Comparison of ENCODE assay signal across 19 mouse cellular contexts in genomic region chr5:139061680-139062079, GRCm38 (mm10).
A peak's percentile ranks its signal among the peaks of the same experiment; 100 is the strongest.
DNase-seq lines count a peak whose midpoint lies in the region; ATAC-seq and TF ChIP-seq lines count a peak whose summit lies in the region.
"Had no signal": no experiment of that assay in that cellular context is flagged by ENCODE, and none has a peak within 500 bp of the region (broad histone marks: within the 10 kb centered on the region; RNA-seq: fewer than 3 reads in every experiment).

No protein-coding gene starts in this region.

- no peaks in the 10 kb centered on the region for H3K9me3 ChIP-seq in midbrain, postnatal 0 days (ENCODE audit: low read length)
- no peaks in the 10 kb centered on the region for H3K9me3 ChIP-seq in midbrain, embryonic 13.5 days
- H3K9me3 ChIP-seq in liver, embryonic 12.5 days (replicated peaks), result no peaks in the 10 kb centered on the region
- H3K9me3 ChIP-seq: embryonic facial prominence, embryonic 13.5 days; heart, embryonic 13.5 days; hindbrain, embryonic 13.5 days had no signal

- peaks cover 9% of the 10 kb centered on the region; the same call in 1 of the 2 replicates for H3K36me3 ChIP-seq in midbrain, postnatal 0 days (ENCODE audit: insufficient read depth, low read length)
- no peaks in the 10 kb centered on the region; the same call in 1 of the 2 replicates for H3K36me3 ChIP-seq in midbrain, embryonic 13.5 days
- H3K36me3 ChIP-seq in liver, embryonic 12.5 days, result no peaks in the 10 kb centered on the region
- H3K36me3 ChIP-seq: embryonic facial prominence, embryonic 13.5 days; heart, embryonic 13.5 days had no signal

- no peaks in the 10 kb centered on the region for H3K4me1 ChIP-seq in midbrain, postnatal 0 days (ENCODE audit: insufficient read depth, low read length)
- H3K4me1 ChIP-seq in midbrain, embryonic 13.5 days (replicated peaks), result 0 out of 2 replicates have a peak, but pooled peaks cover 5% of the 10 kb centered on the region
- H3K4me1 ChIP-seq in liver, embryonic 12.5 days, result no peaks in the 10 kb centered on the region

- no peak overlapping the region for H3K9ac ChIP-seq in midbrain, postnatal 0 days (replicated peaks; ENCODE audit: low read length, poor library complexity, severe bottlenecking)
- no peak overlapping the region for H3K9ac ChIP-seq in midbrain, embryonic 13.5 days (replicated peaks)
- no peak overlapping the region for H3K9ac ChIP-seq in liver, embryonic 12.5 days
- H3K9ac ChIP-seq: embryonic facial prominence, embryonic 13.5 days; heart, embryonic 13.5 days; hindbrain, embryonic 13.5 days had no signal

- no peak overlapping the region for H3K4me2 ChIP-seq in midbrain, postnatal 0 days (ENCODE audit: low read depth, low read length, poor library complexity, severe bottlenecking)
- no peak overlapping the region for H3K4me2 ChIP-seq in midbrain, embryonic 13.5 days (replicated peaks)
- H3K4me2 ChIP-seq in liver, embryonic 12.5 days, result no peak overlapping the region
- H3K4me2 ChIP-seq: embryonic facial prominence, embryonic 13.5 days; heart, embryonic 13.5 days; hindbrain, embryonic 13.5 days had no signal

- H3K27ac ChIP-seq in midbrain, postnatal 0 days (ENCODE audit: low read depth, low read length), result 0 out of 2 replicates have a peak overlapping the region, but pooled peaks have one; percentile 12
- no peak overlapping the region for H3K27ac ChIP-seq in midbrain, embryonic 13.5 days
- no peak overlapping the region for H3K27ac ChIP-seq in liver, embryonic 12.5 days
- H3K27ac ChIP-seq: embryonic facial prominence, embryonic 13.5 days; heart, embryonic 13.5 days; hindbrain, embryonic 13.5 days had no signal

- 50% methylated on average over 5 of the region's 5 CpGs for WGBS in midbrain, postnatal 0 days
- 64% methylated on average over 5 of the region's 5 CpGs for WGBS in midbrain, embryonic 13.5 days
- WGBS in liver, embryonic 12.5 days (ENCODE audit: insufficient replicate concordance), result 66% methylated on average over 5 of the region's 5 CpGs

- H3K4me3 ChIP-seq in midbrain, postnatal 0 days (ENCODE audit: low read depth, low read length), result no peak overlapping the region
- H3K4me3 ChIP-seq in midbrain, embryonic 13.5 days (replicated peaks), result no peak overlapping the region
- no peak overlapping the region for H3K4me3 ChIP-seq in liver, embryonic 12.5 days
- H3K4me3 ChIP-seq: embryonic facial prominence, embryonic 13.5 days; heart, embryonic 13.5 days; hindbrain, embryonic 13.5 days had no signal

- DNase-seq in midbrain, postnatal 0 days (ENCODE audit: low spot score), result no peak
- peak; percentile 66 to 70 for DNase-seq in cerebellum, adult 18-20 months
- peak; percentile 65 for DNase-seq in cerebellum, adult 9-11 months
- DNase-seq in cerebellum, postnatal 36 days, result peak; percentile 68 to 71
- DNase-seq in right cerebral cortex, postnatal 25 days, result no peak
- no peak for DNase-seq in heart, postnatal 25 days (ENCODE audit: low spot score)
- DNase-seq: adrenal gland, adult 8-10 months; adrenal gland, postnatal 36 days; gastrocnemius, postnatal 36 days; heart, adult 11 months; heart, postnatal 4 days; kidney, adult 2 months had no signal

- no peak for ATAC-seq in midbrain, postnatal 0 days (ENCODE audit: low FRiP score)
- ATAC-seq in midbrain, embryonic 13.5 days, result no peak
- no peak for ATAC-seq in liver, embryonic 12.5 days
- ATAC-seq: forebrain, embryonic 14.5 days; intestine, embryonic 16.5 days had no signal

- no peaks in the 10 kb centered on the region for H3K27me3 ChIP-seq in midbrain, postnatal 0 days (ENCODE audit: insufficient read depth, low read length)
- no peaks in the 10 kb centered on the region for H3K27me3 ChIP-seq in midbrain, embryonic 13.5 days
- H3K27me3 ChIP-seq in liver, embryonic 12.5 days (replicated peaks), result no peaks in the 10 kb centered on the region
- H3K27me3 ChIP-seq: embryonic facial prominence, embryonic 13.5 days; heart, embryonic 13.5 days; hindbrain, embryonic 13.5 days had no signal

- intact Hi-C loops in heart, postnatal 25 days (cut with DNase I), result no loop called here

- no peak for TF ChIP-seq CTCF in midbrain, postnatal 0 days (IDR thresholded peaks at IDR 0.05)

Comparison
In these comparisons a context has a peak if more than half of its experiments do, and no peak if none do; other contexts are left out.
1. DNase-seq: peak in cerebellum, adult 18-20 months (2 of 2), cerebellum, adult 9-11 months (single experiment) and cerebellum, postnatal 36 days (2 of 2); none in midbrain, postnatal 0 days (single experiment), right cerebral cortex, postnatal 25 days (single experiment) and heart, postnatal 25 days (single experiment).